Mouse (Mus musculus) MN1 (cell line): ENCODE data around the gene Svs2.
"Not testable (repeated sequence)": the region's sequence is repeated elsewhere in the genome, so short reads cannot be mapped to it uniquely, and the experiment has no call there.

Source experiments
- DNase-seq: peaks from one replicate; pipeline ENCODE4 v3.0.0-alpha.2; 2016; ENCODE audit warnings: low spot score

Gene Svs2

GRCm38 (mm10) chr2:164238366-164238765, at the start of gene Svs2:
TSS of gene Svs2 (minus strand) at chr2:164238466.
- no peak for DNase-seq

GRCm38 (mm10) chr2:164278359-164278758, 40.1 kb upstream of the Svs2 start, which contains the start of gene Svs4:
TSS of gene Svs4 (minus strand) at chr2:164278459.
- no peak for DNase-seq

- DNase-seq: not testable (repeated sequence)
Measured at GRCm38 (mm10) chr2:164256540-164256939, 18.3 kb upstream of the Svs2 start, which contains the start of gene Svs3b. TSS of gene Svs3b (minus strand) at chr2:164256640.

GRCm38 (mm10) chr2:164232671-164233070, 5.6 kb downstream of the Svs2 start:
- no peak for DNase-seq

GRCm38 (mm10) chr2:164228361-164229070, 9.8 kb downstream of the Svs2 start:
- no peak for DNase-seq

- no peak for DNase-seq
Measured at GRCm38 (mm10) chr2:164221522-164221921, 16.7 kb downstream of the Svs2 start, which contains the start of gene Wfdc15b. TSS of gene Wfdc15b (minus strand) at chr2:164221660.

- no peak for DNase-seq
Measured at GRCm38 (mm10) chr2:164219295-164219694, 19.0 kb downstream of the Svs2 start.

GRCm38 (mm10) chr2:164212711-164213110, 25.6 kb downstream of the Svs2 start:
- DNase-seq: no peak

- DNase-seq: no peak
Measured at GRCm38 (mm10) chr2:164210892-164211291, 27.4 kb downstream of the Svs2 start.

GRCm38 (mm10) chr2:164206676-164207075, 31.6 kb downstream of the Svs2 start:
- no peak for DNase-seq

GRCm38 (mm10) chr2:164206011-164206410, 32.3 kb downstream of the Svs2 start:
- DNase-seq: not testable (repeated sequence)

- DNase-seq: no peak
Measured at GRCm38 (mm10) chr2:164199626-164200327, 38.5 kb downstream of the Svs2 start, which contains the start of gene Wfdc15a. TSS of gene Wfdc15a (minus strand) at chr2:164200130.

GRCm38 (mm10) chr2:164196700-164196990, 41.6 kb downstream of the Svs2 start:
- no peak for DNase-seq

GRCm38 (mm10) chr2:164195971-164196699, 42.1 kb downstream of the Svs2 start:
- no peak for DNase-seq

- no peak for DNase-seq
Measured at GRCm38 (mm10) chr2:164194959-164195630, 43.2 kb downstream of the Svs2 start.

GRCm38 (mm10) chr2:164192279-164192678, 46.0 kb downstream of the Svs2 start:
- DNase-seq: no peak

GRCm38 (mm10) chr2:164190576-164190975, 47.7 kb downstream of the Svs2 start, which contains the start of gene Wfdc12:
TSS of gene Wfdc12 (minus strand) at chr2:164190608.
- no peak for DNase-seq

- no peak for DNase-seq
Measured at GRCm38 (mm10) chr2:164188722-164189121, 49.5 kb downstream of the Svs2 start.
